Mouse (Mus musculus): ENCODE measurements around the gene Gdpd5. TPM values are rescaled to one million over a fixed set of nuclear protein-coding genes. Genes with fewer than 3 reads are reported as not detected.

Gene Gdpd5
- 1 to 10 TPM; 5.3 to 6.4 TPM for total RNA-seq (2023)

DNA sequence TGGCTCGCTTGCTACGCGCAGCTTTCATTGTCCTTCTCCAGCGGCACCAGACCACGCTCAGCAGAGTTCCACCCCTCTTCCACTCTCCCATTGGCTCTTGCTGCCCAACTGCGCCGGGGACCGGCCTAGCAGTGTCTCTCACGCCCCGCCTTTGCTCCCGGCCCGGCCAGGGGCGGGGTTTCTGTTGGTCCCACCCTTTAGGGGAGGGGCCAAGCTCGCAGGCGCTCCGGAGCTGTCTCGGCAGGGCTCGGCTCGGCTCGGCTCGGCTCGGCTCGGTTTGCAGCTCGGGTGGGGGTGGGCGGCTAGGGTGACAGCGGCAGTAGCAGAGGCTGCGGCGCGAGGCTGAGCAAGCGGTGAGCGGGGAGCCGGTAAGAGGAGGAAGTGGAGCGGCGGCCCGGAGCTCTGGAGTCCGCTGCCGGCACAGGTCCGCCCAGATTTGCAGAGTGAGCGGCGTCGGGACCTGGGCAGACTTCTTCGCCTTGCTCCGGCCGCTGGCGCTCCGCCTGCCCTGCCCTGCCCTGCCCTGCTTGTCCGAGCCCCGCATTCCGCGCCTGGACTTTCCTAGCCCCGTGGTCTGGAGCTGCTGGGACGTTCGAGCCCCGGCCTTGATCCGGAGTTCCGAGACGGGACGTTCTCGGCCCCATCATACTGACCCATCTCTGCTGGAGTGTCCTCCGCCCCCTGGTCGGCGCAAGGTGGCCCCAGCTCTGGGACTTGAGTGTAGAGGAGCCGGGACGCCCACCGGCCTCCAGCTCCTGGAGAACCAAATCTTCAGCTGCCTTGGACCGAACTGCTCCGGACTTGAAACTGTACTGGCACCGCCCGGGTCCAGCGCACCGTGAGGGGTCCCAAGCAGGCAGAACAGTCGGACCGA is at the start of gene Gdpd5:
TSS of gene Gdpd5 (plus strand) at position 201 of the 874 bp plus-strand sequence.

DNA sequence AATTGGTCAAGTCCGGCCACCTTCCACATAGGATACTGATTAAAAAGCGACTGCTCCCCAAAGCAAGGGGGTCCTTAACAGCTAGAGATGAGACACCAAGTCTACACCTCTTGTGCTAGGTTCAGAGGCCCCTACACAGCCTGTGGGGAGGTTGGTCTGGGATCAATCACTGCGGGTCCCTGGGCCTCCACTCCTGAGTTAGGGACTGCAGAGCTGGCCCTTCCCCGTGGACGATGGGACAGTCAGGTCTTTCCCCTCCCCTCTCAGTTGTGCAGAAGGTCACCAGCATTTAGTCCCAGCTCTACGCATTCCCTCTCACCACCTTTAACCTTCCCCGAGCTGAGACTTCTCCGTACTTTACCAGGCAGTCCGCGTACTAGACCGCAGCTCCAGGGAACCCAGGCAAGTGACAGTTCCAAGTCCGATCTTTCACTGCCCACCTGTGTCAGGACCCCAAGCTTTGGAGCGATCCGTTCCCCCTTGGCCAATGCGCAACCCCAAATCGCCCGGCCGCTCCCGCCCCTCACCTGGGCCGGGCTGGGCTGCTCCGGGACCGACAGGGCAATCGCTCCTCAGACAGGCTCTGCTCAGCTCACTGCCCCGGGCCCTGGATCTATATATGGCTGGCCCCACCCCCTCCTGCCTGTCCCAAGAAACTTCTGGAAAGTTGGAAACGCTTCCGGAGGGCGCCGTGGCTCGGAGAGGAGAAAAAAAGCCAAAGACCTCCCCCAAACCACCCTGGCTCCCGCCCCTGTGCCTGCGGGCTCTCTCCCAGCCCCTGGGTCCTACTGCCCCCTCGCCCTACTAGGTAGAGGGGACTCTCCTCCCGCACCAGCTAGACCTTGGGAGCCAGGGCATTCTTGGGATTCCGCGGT is 28.5 kb upstream of the Gdpd5 start, which contains the start of gene Serpinh1:
TSS of gene Serpinh1 (minus strand) at position 714 of the 875 bp plus-strand sequence.

DNA sequence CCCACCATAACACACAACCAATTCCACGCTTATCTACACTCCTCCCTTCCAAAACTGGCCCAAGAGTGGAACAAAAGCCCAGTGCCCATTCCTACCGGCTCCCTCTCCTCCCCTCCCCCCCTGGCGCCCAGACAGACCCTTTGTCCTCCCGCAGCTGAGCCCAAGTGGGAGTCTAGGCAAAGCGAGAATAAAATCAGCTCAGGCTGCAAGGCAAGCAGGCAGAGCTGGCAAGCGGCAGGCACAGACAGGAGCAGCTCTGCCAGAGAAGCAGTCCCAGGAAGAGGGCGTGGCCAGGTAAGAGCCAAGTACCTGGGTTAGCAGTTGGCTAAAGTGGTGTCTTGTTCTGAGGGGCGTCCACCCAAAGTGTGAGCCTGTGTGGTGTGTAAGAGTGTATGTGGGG is 84.6 kb downstream of the Gdpd5 start, which contains the start of gene Klhl35:
TSS of gene Klhl35 (plus strand) at position 194 of the 400 bp plus-strand sequence.

DNA sequence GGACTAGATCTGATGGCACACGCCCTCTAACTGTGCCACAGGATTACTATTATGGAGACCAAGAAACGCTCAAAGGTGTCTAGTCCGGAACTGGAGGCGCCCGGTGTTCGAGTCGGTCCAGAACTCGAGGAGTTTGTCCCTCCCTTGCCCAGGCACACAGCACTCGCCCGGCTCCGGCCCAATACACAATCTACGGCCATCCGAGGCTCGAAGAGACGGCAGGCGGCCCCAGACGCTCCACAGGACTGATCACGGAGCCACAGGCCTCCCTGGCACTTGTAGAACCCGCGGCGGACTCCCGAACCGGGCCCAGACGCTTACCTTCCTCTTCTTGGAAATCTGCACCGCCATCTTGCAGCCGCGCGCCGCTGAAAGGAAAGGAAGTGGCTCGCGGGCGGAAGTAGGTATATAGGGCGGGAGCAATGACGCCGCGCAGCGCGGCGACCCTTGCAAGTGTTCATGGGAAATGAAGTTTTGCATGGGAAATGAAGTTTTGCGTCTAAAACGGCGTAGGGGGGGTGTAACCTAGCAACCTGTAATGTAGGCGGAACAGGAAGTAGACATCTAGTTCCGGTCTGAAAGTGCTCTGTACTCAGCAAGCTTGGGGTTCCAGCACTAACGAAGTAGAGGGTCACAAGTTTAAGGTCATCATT is 102.2 kb downstream of the Gdpd5 start, which contains the start of gene Rps3:
TSS of gene Rps3 (minus strand) at position 468 of the 653 bp plus-strand sequence.

Other genes starting within 250 kb of the Gdpd5 start
- 10 to 100 TPM; 77.0 to 90.1 TPM for gene Uvrag, start 240.3 kb upstream of the Gdpd5 start, total RNA-seq (2023)
- 1 to 10 TPM; 1.5 to 1.7 TPM for gene Dgat2, start 198.7 kb upstream of the Gdpd5 start, total RNA-seq (2023)
- not detected for gene Mogat2, start 142.8 kb upstream of the Gdpd5 start, total RNA-seq (2023)
- gene Map6, start 114.0 kb upstream of the Gdpd5 start, total RNA-seq (2023): 1 to 10 TPM in 1 of 2 experiments, under 1 TPM in 1; 0.80 to 1.5 TPM
- not detected for gene Serpinh1, start 28.2 kb upstream of the Gdpd5 start, total RNA-seq (2023)
- gene Klhl35, start 84.6 kb downstream of the Gdpd5 start, total RNA-seq (2023): 1 to 10 TPM in 1 of 2 experiments, under 1 TPM in 1; 0.95 to 1.2 TPM
- 1,000 to 10,000 TPM; 1,613 to 1,712 TPM for gene Rps3, start 102.3 kb downstream of the Gdpd5 start, total RNA-seq (2023)
- 10 to 100 TPM; 93.7 to 98.7 TPM for gene Arrb1, start 154.1 kb downstream of the Gdpd5 start, total RNA-seq (2023)
- 1 to 10 TPM; 3.3 to 4.3 TPM for gene Tpbgl, start 245.7 kb downstream of the Gdpd5 start, total RNA-seq (2023)